In the genomic region with DNA sequence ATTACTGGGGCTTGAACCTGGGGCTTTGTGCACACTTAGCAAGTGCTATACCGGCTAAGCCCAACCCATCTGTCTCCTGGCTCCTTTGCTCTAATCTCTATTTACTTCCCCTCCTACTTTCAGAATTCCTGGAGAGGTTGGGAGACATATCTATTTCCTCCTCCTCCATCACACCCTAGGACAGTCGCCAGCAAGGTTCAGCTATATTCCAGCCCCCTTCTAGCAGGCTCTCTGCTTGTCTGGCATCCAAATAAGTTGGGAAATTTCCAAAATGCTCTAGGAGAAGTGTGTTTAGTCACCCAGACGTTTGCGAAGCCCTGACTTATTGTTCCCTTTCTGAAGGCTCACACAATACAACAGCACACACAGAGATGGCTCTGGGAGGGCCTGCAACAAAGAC, we compare ENCODE assay signal across 17 mouse cellular contexts. TPM values are rescaled to one million over a fixed set of nuclear protein-coding genes. Genes with fewer than 3 reads are reported as not detected.
DNase-seq lines count a peak whose midpoint lies in the region; ATAC-seq and TF ChIP-seq lines count a peak whose summit lies in the region.
"Had no signal": no experiment of that assay in that cellular context is flagged by ENCODE, and none has a peak within 500 bp of the region (broad histone marks: within the 10 kb centered on the region; RNA-seq: fewer than 3 reads in every experiment).

No protein-coding gene starts in this region.

- H3K36me3 ChIP-seq in liver, postnatal 0 days (replicated peaks; ENCODE audit: insufficient read depth, low read length), result no peaks in the 10 kb centered on the region
- H3K36me3 ChIP-seq in lung, embryonic 14.5 days (ENCODE audit: insufficient read depth), result no peaks in the 10 kb centered on the region
- H3K36me3 ChIP-seq: hindbrain, embryonic 15.5 days; midbrain, embryonic 15.5 days had no signal

- no peak for TF ChIP-seq CTCF in liver, postnatal 0 days (IDR thresholded peaks at IDR 0.05; ENCODE audit: low read depth)
- no peak for TF ChIP-seq CTCF in lung, embryonic 14.5 days (IDR thresholded peaks at IDR 0.05; ENCODE audit: low read depth)

- no peak overlapping the region for H3K27ac ChIP-seq in liver, postnatal 0 days (ENCODE audit: low read depth)
- no peak overlapping the region for H3K27ac ChIP-seq in lung, embryonic 14.5 days (ENCODE audit: low read depth)
- H3K27ac ChIP-seq: forebrain, embryonic 13.5 days; hindbrain, embryonic 15.5 days; midbrain, embryonic 15.5 days had no signal

- TF ChIP-seq EP300 in liver, postnatal 0 days (IDR thresholded peaks at IDR 0.05; ENCODE audit: low read depth), result no peak

- no peaks in the 10 kb centered on the region for H3K9me3 ChIP-seq in liver, postnatal 0 days (ENCODE audit: low read length)
- H3K9me3 ChIP-seq in lung, embryonic 14.5 days (ENCODE audit: low read depth, low read length), result no peaks in the 10 kb centered on the region
- H3K9me3 ChIP-seq: forebrain, embryonic 13.5 days; hindbrain, embryonic 15.5 days; midbrain, embryonic 15.5 days had no signal

- no peak overlapping the region for H3K4me2 ChIP-seq in liver, postnatal 0 days (ENCODE audit: low read depth, low read length)
- H3K4me2 ChIP-seq in lung, embryonic 14.5 days, result no peak overlapping the region
- H3K4me2 ChIP-seq: forebrain, embryonic 13.5 days; hindbrain, embryonic 15.5 days; liver, embryonic 11.5 days; midbrain, embryonic 15.5 days had no signal

- ATAC-seq in liver, postnatal 0 days, result 0 out of 2 replicates have a peak, but pooled peaks have one; percentile 10
- ATAC-seq in lung, embryonic 14.5 days (ENCODE audit: insufficient read depth), result no peak
- ATAC-seq: forebrain, embryonic 13.5 days; intestine, postnatal 0 days; midbrain, embryonic 15.5 days had no signal

- no peak overlapping the region for H3K4me3 ChIP-seq in liver, postnatal 0 days (ENCODE audit: low read depth, low read length)
- no peak overlapping the region for H3K4me3 ChIP-seq in lung, embryonic 14.5 days (ENCODE audit: low read depth, low read length)
- H3K4me3 ChIP-seq: forebrain, embryonic 13.5 days; hindbrain, embryonic 15.5 days; midbrain, embryonic 15.5 days had no signal

- no peaks in the 10 kb centered on the region for H3K27me3 ChIP-seq in liver, postnatal 0 days (ENCODE audit: insufficient read depth, low read length)
- H3K27me3 ChIP-seq in lung, embryonic 14.5 days (ENCODE audit: insufficient read depth, low read length), result no peaks in the 10 kb centered on the region
- H3K27me3 ChIP-seq: forebrain, embryonic 13.5 days; hindbrain, embryonic 15.5 days; midbrain, embryonic 15.5 days had no signal

- H3K4me1 ChIP-seq in liver, postnatal 0 days (ENCODE audit: insufficient read depth), result no peaks in the 10 kb centered on the region
- H3K4me1 ChIP-seq in lung, embryonic 14.5 days (ENCODE audit: insufficient read depth), result no peaks in the 10 kb centered on the region
- H3K4me1 ChIP-seq: forebrain, embryonic 13.5 days; hindbrain, embryonic 15.5 days; midbrain, embryonic 15.5 days had no signal

- peak; percentile 20 to 28 for DNase-seq in cerebellum, postnatal 10 days
- DNase-seq in cerebellum, postnatal 36 days, result no peak
- DNase-seq in liver, postnatal 0 days, result no peak
- DNase-seq in liver, result no peak
- peak; percentile 55 for DNase-seq in lung, embryonic 14.5 days
- no peak for DNase-seq in ovary, postnatal 36 days (ENCODE audit: low spot score)
- DNase-seq in spleen, adult 18-20 months, result no peak
- DNase-seq: B cell, adult 2 months; cerebellum, adult 18-20 months; embryo, embryonic 11 days; right cerebral cortex, postnatal 14 days; thymus, postnatal 36 days had no signal

- WGBS in liver, postnatal 0 days (ENCODE audit: insufficient replicate concordance), result 48% methylated on average over 4 of the region's 4 CpGs
- WGBS in lung, embryonic 14.5 days, result 28% methylated on average over 4 of the region's 4 CpGs

- no peak overlapping the region for H3K9ac ChIP-seq in liver, postnatal 0 days (replicated peaks)
- no peak overlapping the region for H3K9ac ChIP-seq in lung, embryonic 14.5 days
- H3K9ac ChIP-seq: forebrain, embryonic 13.5 days; hindbrain, embryonic 15.5 days; midbrain, embryonic 15.5 days had no signal

RNA-seq across cellular contexts. Expression of gene Saysd1, which starts 35.1 kb away (rescaled TPM):
- polyA plus RNA-seq in liver, postnatal 0 days (2015; fragmentation: Nextera tagmentation; extraction: Ambion mirVana), result 9.6 and 11.0 TPM in 2 replicates
- polyA plus RNA-seq in lung, embryonic 14.5 days (2014; fragmentation: Nextera tagmentation; extraction: Ambion mirVana), result 12.7 and 13.5 TPM in 2 replicates

Comparison
In these comparisons a context has a peak if more than half of its experiments do, and no peak if none do; other contexts are left out.
1. DNase-seq: peak in cerebellum, postnatal 10 days (2 of 2) and lung, embryonic 14.5 days (single experiment); none in cerebellum, postnatal 36 days (0 of 2), liver, postnatal 0 days (single experiment), liver (single experiment), ovary, postnatal 36 days (single experiment) and spleen, adult 18-20 months (0 of 2).